Mouse (Mus musculus) 3134 (cell line): ENCODE results near the gene Lnx2.

Experiments used
- DNase-seq: peaks from one replicate; pipeline ENCODE4 v3.0.0-alpha.2; 2011; ENCODE audit warnings: low spot score; ENCODE audit not compliant: insufficient read length; ENCODE audit errors: extremely low read depth

Gene Lnx2

DNA sequence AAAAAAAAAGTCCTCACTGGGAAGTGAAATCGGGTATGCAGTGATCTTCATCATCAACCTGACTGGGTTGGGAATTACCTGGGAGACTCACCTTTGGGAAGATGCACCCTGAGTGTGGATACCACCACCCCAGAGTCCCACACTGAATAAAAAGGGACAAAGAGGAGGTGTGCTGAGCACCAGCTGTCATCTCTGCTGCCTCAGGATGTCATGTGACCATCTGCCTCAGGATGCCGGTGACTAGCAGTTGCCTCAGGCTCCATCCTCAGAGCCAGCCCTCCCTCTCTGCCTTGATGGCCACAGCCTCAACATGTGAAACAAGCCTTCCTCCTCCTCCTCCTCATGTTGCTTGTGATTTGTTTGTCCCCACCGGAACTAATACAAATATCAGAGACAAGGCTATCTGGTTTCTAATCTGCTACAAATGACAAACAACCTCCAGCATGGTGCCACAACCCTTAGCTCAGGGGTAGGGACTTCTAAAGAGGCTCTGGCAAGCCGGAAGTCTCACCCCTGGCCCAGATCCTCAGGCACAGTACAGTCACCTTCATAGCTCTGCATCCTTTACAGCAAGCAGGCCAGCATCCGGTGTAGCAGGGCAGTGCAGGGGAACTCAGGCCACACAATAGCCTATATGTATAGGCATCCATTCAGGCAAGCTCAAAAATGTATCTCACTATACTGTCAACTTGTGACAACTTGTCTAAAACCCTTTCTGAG, 54.7 kb downstream of the Lnx2 start:
- DNase-seq = no peak

GRCm38 (mm10) chr5:147020579-147020978, 55.8 kb downstream of the Lnx2 start:
- no peak for DNase-seq

GRCm38 (mm10) chr5:147018761-147019160, 57.6 kb downstream of the Lnx2 start:
- no peak for DNase-seq

DNA sequence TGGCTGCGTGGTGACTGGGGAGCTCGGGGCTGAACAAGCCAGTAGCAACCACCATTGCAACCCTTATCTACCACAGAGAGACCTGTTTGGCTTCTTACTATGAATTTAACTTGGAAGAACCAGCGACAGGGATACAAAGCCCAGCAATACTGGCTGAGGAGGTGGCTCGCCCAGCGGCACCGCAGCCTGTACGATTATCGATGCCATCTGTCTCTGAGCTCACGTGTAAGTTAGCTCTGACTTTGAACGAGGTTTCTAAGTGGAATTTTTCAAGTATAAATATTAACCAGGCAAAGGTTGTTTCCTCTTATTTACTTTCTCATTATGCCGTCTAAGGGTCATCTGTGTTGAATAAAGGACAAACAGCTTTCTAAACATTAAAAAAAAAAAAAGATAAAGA, 58.9 kb downstream of the Lnx2 start:
- no peak for DNase-seq

- no peak for DNase-seq
These were observed 59.8 kb downstream of the Lnx2 start for GRCm38 (mm10) chr5:147016622-147017021.

DNA sequence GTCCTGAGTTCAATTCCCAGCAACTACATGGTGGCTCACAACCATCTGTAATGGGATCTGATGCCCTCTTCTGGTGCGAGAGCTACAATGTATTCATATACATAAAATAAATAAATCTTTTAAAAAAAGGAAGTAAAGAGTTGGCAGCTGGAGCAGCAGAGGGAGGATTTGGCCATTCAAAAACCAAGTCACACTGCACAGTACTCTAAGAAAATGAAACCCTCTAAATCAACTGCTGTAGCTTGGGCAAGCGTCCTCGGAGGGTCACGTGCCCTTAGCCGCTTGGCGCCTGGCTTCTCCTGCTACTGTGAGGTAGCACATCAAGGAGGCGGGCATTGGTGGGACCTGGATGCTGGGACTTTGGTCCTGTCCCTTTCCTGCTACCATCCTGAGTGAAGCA, 61.2 kb downstream of the Lnx2 start:
- no peak for DNase-seq

DNA sequence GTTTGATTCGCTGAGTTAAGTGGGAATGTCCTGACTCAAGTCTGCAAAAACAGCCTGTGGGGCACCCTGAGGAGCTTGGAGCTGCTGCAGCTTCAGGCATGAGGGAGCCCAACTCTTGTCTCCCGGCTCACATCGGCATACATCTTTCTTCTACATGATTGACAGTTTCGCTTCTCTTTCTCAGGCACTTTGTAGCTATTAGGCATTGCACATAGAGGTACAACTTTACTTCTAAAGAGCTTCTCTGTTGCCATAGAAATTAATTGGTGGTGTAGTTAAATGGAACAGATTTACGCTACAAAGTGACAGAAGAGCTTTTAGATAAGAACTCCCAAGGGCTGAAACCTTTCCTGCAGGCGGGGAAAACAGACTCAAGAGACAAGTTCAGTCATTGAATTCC, 62.5 kb downstream of the Lnx2 start:
- no peak for DNase-seq

GRCm38 (mm10) chr5:147011333-147011732, 65.1 kb downstream of the Lnx2 start:
- DNase-seq = peak; percentile 39

- no peak for DNase-seq
These were observed 73.1 kb downstream of the Lnx2 start for GRCm38 (mm10) chr5:147003303-147003702.

DNA sequence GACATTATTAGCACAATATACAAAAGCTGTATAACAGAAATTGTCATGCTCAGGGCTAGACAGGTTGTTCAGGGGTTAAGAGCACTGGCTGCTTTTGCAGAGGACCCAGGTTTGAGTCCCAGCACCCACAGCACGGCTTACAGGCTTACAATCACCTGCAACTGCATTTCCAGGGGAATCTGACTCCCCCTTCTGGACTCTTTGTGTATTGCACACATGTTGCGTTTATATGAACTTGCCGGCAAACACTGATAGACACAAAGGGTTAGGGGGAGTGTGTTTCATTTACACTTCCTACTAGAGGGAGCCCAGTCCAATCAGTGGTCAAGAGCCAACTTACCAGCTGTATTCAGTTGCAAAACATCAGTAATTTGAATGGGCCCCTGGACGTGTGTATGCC, 75.1 kb downstream of the Lnx2 start:
- DNase-seq = no peak

GRCm38 (mm10) chr5:146998802-146999201, 77.6 kb downstream of the Lnx2 start:
- no peak for DNase-seq

- no peak for DNase-seq
These were observed 79.6 kb downstream of the Lnx2 start for GRCm38 (mm10) chr5:146996812-146997211.

- no peak for DNase-seq
These were observed 81.4 kb downstream of the Lnx2 start for GRCm38 (mm10) chr5:146994973-146995372.

GRCm38 (mm10) chr5:146993509-146993908, 82.9 kb downstream of the Lnx2 start:
- peak; percentile 82 for DNase-seq

DNA sequence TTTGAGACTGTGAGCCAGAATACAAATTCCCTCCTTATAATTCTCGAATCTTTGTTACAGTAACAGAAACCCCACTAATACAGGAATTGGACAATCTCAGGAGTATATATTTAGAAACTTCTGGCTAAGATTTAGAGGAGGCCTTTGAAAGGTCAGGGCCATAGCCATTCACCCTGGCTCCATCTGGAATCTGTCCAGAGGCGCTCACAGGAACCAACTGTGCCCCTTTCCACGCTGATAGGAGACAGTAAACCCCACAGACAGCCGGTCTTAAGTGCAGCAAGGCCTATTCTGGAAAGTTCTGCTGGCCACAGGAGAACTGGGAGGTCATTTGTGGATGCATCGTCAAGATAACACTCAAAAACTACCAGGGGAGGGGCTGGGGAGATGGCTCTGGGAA, 87.3 kb downstream of the Lnx2 start:
- no peak for DNase-seq

DNA sequence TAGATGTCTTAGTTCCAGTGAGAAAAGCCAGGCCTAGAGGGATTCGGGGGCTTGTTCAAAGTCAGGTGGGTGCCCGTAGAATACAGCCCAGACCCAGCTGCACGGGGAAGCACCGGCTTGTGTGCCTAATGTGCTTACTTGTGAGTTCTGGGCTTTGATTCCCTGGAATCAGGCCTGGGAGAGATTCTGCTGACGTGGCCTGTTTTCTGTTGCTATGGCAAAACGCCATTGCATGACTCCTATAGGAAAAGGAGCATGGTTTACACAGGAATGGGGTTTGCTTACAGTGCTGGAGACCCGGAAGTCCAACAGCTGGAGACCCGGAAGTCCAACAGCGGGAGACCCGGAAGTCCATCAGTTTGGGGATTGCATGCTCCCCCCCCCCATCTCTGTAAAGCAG, 88.8 kb downstream of the Lnx2 start:
- DNase-seq = no peak

DNA sequence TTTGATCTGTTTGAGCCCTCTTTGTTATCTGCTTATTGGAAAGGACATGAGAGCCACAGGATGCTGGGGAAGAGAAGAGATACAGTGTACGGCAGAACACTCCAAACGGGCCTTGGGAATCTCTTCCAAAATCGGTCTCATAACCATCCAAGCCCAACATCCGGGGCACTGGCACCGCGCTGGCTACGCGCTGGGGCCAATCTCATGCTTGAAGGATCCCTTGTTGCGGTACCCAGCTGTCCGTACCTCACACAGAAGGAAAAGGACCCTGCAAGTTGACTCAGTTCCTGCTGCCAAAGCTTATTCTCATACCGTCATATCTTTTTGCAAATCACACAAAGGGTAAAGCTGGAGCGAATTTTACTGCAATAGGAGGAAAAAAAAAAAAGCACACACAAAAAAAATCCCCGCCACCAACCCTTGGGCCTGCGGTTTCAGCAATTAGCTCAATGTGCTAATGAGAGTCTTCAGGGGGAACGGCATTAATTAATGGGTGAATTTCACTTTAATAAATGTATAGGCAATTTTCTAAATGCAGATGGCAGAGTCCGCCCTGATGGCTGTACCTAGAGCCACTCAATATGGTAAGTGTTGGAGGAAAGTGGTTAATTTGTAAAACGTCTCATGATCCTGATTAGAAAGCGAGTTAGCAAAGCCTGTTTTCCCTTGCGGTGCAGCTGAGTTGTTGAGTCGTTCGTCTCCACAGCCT, 90.5 kb downstream of the Lnx2 start:
- DNase-seq = no peak

GRCm38 (mm10) chr5:146983216-146983615, 93.2 kb downstream of the Lnx2 start:
- no peak for DNase-seq

DNA sequence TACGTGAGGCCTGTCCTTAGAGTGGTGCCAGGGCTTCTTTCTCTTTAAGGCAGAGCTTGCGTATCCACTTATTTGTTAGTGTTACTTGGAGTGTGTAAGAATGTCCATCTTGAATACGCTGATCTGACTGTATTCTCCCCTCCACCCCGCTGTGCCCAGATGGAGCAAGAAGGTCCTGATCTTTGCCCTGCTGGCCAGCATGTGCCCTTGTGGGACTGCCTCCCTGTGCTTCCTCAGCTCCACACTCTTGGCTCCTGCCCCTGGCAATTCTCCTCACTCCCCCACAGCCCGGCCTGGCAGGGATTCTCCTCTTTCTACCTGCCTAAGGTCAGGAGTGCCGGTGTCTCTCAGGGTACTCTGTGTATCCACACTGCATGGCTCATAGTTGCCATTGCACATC, 95.0 kb downstream of the Lnx2 start:
- no peak for DNase-seq

GRCm38 (mm10) chr5:146974781-146975123, 101.6 kb downstream of the Lnx2 start:
- no peak for DNase-seq

DNA sequence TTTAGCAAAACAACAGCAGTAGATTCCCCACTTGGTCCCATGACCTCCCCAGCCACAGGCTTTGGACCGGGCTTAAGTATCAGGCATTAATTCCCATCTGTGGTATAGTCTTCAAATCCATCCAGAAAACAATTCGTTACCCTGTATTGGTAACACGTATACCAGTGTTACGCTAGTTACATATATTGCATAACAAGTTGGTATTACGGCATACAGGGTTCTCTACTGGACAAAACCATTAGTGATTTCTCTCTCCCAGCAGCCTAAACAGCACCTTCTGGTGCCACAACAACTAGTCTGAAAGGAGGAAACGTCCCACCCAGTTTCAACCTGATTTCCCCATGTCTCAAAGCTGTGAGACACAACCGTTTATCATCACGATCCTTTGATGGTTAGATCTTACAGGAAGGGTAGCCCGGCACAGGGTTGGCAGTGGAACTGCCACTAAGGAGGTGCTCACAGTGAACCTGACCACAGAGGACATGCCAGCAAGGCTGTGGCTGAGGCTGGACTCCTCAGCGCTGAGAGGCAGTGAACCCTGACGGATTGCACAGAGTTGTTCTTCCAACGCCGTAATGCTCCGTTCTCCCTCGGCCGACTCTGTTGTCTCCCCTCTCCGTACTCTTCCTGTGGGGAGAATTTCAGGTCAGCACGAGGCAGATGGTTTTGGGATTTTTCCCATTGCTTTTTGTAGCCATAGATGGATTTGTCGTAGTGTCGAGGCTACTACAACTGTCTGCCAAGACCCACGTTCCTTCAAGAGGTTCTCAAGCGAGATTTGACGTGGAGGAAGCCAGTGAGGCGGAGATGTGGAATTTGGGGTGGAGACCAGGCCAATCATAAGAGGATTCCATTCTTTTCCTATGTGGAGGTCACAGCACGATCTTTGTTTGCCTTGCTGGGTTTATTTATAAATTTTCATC, 102.3 kb downstream of the Lnx2 start:
- DNase-seq = no peak
